Mouse (Mus musculus): ENCODE measurements around the gene Gpha2.
A peak's percentile ranks its signal among the peaks of the same experiment; 100 is the strongest.

The Gpha2 gene

DNA sequence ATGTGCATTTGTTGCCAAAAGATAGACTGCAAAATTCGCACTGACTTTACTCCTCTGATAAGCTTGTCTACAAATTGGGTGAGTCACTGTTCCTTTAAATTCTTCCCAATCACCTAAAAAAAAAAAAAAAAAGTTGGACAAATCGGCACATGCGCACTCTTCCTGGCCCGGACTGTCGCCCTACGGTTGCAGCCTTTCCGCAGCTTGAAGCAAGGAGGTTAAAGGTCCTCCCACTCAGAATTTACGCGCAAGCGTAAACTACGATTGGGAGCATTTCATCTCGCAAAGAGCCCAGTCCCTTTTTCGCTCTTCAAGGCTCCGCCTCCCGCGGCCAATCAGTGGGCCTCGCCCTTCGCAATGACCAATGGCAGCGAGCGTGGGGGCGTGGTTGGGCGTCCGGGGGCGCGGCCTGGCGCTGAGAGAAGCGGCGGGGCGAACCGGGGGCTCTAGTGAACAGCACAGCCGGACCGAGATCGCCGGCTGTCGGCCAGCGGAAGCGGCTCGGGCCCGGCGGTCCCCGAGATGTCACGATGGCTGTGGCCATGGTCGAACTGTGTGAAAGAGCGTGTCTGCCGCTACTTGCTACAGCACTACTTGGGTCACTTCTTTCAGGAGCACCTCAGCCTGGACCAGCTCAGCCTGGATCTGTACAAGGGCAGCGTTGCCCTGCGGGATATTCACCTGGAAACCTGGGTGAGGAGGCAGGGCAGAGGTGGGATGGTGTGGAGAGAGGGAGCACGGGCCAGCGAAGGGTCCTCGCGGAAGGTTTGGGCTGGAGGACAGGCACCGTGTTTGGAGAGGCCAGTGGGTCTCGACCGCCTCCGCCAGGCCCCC lies 15.3 kb downstream of the Gpha2 start, which contains the start of gene Atg2a:
Gene Atg2a (plus strand): TSS at position 395 of the 834 bp plus-strand sequence.
- DNase-seq (ENCODE audit: low spot score in 2 of 2), result peak; percentile 97 to 98

DNA sequence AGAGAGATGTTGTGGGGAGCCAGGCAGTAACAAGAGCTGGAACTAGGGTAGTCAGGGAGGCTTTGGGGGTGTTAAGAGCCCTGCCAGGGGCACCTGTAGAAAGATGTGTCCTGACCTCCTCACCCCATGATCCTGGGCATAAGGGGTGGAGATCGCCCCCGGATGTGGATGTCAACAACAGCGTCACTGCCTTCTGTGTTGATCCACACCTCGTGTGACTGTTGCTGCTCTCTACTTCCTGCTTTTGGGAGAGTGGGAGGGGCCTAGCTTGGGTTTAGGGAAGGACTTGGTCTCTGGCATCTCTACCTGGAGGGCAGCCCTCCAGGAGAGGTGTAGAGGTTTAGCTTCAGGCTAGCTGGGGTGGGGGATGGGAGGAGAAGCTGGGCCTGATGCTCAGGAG lies 16.1 kb downstream of the Gpha2 start:
- DNase-seq (ENCODE audit: low spot score in 2 of 2), result peak in 1 of 2 experiments; percentile 27

DNA sequence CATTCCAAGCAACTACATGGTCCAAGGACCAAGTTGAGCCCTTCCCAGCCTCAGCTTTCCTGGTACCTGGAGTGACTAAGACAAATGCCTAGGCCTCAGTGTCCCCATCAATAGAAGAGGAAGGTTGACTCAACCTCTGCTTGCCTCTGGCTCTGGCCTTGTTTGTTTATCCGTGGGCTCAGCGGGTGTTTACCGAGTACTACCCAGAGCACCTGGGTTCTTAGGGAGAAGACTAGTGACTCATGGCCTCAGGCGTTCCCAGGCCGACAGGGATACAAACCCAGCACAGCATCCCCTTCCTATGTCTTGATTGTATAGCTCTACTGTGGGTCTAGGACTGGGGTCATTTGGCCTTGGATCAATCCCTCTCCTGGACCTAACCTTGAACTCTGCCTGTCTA lies 17.0 kb downstream of the Gpha2 start:
- no peak for DNase-seq (ENCODE audit: low spot score in 2 of 2)

DNA sequence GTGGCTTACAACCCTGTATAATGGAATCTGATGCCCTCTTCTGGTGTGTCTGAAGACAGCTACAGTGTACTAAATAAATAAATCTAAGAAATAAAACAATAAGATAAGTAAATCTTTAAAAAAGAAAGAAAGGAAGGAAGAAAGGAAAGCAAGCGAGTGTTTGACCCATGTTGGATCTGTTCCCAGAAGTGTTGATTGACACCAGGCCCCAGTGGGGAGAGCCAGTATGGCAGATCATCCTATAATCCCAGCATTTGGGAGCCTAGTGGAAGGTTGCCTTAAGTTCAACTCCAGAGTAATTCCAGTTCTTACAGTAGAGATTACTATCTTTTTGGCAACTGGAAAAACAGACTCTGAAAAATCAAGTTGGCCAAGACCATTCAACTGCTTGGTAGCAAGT lies 19.6 kb downstream of the Gpha2 start:
- no peak for DNase-seq (ENCODE audit: low spot score in 2 of 2)

DNA sequence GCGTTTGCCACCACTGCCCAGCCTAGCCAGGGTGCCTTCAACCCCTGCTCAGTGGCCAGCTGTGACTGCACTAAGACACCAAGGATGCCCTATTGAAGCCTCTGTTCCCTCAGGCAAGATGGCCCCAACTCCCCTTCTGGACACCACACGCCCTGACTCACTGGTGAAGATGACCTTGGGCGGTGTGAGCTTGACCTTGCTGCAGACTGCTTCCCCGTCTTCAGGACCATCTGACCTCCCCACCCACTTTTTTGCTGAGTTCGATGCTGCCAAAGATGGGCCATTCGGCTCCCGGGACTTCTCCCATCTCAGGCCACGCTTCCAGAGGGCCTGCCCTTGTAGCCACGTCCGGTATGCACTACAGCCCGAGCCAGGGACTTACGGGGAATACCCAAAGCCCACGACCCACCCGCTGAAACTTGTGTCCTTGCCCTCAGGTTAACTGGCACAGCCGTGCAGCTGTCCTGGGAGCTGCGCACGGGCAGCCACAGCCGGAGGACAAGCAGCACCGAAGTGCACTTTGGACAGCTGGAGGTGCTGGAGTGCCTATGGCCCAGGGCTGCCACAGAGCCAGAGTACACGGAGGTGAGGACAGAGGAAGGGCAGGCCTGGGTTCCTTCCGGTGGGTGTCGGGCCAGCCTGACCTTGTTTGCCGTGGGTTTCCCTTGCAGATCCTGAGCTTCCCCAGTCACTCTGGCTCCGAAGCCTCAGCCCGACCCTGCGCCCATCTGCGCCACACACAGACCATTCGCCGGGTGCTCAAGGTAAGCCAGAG lies 21.5 kb downstream of the Gpha2 start:
- DNase-seq (ENCODE audit: low spot score in 2 of 2), result no peak

DNA sequence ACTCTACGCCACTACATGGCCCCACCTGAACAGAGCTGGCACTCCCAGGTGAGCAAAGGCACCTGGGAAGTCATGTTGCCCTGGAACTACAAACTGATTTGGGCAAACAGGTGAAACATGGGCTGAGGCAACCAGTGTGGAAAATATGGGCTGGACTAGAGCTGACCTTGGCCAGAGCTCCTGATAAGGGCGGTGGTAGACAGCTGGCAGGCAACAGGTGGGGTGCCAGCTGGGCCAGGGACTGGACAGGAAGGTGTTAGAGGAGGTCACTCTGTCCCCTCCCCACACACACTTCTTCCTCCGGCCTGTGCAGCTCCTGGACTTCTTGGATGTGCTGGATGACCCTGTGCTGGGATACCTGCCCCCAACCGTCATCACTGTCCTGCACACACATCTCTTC lies 26.8 kb downstream of the Gpha2 start:
- DNase-seq (ENCODE audit: low spot score in 2 of 2), result no peak

DNA sequence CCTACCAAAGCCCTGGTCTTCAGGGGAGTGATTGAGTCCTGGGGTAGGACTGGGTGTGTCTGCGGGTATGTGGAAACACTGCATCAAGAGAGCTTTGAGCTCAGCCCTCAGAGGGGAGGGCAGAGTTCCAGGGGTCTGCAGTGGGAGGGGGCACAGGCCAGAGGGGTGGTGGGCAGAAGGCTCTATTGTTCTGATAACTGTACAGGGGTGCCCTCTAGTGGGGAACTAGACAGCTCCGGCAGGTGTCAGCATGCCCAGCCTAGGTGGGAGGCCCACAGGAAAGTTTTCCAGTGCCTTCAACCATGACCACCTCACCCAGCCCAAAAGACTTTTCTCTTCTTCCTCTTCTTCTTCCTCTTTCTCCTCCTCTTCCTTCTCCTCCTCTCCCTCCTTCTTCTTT lies 34.2 kb downstream of the Gpha2 start:
- no peak for DNase-seq (ENCODE audit: low spot score in 2 of 2)

DNA sequence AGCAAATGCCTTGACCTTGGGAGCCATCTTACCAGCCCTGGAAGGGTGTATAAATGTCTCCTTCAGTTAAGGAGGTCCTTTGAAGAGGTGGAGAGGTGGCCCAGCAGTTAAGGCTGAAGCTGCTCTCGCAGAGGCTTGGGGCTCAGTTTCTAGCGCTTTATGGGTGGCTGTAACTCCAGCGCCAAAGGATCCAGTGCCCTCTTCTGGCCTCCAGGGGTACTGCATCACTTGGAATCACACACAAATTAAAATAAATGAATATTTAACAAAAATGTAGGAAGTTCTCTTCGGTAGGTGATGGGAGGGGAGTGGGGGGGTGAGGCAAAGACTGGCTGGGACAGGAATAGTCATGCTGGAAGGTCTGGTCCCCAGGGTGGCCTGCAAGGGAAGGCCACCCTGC lies 34.8 kb downstream of the Gpha2 start:
- no peak for DNase-seq (ENCODE audit: low spot score in 2 of 2)

DNA sequence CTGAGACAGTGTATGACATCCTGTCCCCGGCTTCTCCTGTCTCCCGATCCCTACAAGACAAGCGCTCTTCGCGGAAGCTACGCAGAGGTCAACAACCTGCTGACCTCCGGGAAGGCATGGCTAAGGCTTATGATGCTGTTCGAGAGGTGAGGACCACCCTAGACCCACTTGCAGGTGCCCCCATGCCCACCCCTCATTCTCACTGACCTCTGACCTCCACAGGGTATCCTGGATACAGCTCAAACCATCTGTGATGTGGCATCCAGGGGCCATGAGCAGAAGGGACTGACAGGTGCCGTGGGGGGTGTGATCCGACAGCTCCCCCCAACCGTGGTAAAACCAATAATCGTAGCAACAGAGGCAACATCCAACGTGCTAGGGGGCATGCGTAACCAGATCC lies 35.2 kb downstream of the Gpha2 start:
- DNase-seq (ENCODE audit: low spot score in 2 of 2), result no peak

DNA sequence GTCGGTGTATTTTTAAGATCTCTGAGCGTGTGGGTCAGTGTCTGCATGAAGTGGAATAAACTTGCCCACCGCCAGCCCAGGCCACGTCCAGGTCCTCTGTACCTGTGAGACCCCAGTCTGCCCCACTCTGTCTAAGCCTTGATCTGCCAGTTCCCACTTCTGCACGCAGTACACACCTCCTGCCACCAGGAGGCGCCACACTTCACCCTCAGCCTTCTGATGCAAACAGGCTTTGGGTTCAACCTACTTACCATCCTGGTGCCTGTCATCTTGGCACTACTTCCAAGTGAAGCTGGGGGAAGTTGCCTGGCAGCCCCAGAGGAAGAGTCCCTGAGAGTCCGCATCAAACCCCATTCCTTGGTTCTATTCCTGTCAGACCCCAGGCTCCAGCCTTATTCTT lies 36.0 kb downstream of the Gpha2 start:
- peak in 1 of 2 experiments; percentile 63 for DNase-seq (ENCODE audit: low spot score in 2 of 2)

DNA sequence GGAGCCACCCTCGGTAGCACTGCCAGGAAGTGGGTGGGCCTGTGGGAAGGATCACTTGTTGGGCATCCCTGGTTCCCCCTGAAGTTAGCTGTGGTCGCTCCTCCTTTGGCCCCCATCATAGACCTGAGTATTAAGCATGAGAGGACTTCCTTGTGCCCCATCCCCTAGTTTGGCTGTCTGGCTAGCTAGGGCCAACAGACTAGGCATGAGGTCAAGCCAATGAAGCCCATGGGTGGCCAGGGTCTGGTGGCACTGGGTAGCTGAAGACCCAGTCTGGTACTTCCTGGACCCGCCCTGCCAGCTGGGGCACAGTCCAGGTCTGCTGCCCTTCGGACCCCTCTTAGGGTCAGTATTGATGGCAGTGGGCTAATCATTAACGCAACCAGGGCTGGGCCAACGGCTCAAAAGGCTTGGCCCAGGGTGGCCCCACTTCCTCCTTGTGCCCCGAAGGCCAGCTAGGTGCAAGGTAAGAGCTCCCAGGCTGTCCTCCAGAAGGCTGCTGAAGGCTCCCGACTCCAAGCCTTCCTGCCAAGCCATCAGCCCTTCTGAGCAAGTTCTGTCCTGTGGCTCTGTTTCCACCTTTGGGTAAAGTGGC lies 36.8 kb downstream of the Gpha2 start:
- DNase-seq (ENCODE audit: low spot score in 2 of 2), result no peak

DNA sequence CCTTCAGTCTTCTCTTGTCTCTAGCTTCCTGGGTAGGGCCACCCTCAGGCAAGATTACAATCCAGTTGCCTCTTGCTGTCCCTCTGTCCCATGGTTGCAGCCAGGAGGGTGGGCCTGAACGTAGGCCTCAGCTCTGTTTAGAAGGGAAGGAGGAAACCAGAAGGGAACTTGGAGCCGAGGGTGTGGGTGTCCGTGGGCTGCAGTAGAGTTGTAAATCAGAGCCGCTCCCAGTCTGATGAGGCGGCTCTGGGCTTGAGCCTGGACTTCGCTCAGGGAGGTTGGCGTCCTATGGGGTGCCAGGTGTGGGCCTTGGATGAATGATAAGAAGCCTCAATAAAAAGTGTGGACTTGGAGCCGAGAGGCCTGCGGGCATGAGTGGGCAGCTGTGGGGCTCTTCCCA lies 38.0 kb downstream of the Gpha2 start:
- peak in 1 of 2 experiments; percentile 39 for DNase-seq (ENCODE audit: low spot score in 2 of 2)

DNA sequence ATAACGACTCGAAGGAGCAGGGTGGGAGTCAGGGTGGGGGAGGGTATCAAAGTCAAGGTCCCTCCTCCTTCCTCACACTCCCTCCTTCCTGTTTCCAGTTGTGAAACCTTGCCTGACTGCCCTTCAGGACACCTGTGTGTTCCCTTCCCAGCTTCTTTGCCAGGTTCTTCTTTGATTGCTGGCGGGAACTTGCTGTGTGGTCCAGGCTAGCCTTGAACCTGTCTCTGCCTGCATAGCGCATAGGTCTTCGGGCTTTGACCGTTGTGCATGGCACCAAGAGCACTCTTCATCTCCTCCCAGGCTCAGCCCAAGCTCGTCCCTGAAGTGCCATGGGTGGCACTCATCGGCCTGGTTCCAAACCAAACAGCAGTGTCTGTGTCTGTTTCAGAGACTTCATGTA lies 38.8 kb downstream of the Gpha2 start:
- DNase-seq (ENCODE audit: low spot score in 2 of 2), result no peak

DNA sequence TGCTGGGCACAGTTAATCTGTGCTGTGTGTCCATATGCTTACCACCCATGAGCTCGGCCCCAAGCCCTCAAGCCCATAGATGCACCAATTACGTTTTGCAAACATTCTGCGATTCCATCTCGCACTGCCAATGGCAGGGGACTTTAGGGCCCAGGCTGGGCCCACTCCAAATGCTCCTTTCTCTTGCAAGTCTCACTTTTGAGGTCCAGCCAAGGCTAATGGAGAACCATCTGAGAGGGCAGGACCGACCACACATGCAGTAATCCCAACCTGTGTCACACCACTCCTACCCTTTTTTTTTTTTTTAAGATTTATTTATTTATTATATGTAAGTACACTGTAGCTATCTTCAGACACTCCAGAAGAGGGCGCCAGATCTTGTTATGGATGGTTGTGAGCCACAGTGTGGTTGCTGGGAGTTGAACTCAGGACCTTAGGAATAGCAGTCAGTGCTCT lies 39.6 kb downstream of the Gpha2 start:
- no peak for DNase-seq (ENCODE audit: low spot score in 2 of 2)

DNA sequence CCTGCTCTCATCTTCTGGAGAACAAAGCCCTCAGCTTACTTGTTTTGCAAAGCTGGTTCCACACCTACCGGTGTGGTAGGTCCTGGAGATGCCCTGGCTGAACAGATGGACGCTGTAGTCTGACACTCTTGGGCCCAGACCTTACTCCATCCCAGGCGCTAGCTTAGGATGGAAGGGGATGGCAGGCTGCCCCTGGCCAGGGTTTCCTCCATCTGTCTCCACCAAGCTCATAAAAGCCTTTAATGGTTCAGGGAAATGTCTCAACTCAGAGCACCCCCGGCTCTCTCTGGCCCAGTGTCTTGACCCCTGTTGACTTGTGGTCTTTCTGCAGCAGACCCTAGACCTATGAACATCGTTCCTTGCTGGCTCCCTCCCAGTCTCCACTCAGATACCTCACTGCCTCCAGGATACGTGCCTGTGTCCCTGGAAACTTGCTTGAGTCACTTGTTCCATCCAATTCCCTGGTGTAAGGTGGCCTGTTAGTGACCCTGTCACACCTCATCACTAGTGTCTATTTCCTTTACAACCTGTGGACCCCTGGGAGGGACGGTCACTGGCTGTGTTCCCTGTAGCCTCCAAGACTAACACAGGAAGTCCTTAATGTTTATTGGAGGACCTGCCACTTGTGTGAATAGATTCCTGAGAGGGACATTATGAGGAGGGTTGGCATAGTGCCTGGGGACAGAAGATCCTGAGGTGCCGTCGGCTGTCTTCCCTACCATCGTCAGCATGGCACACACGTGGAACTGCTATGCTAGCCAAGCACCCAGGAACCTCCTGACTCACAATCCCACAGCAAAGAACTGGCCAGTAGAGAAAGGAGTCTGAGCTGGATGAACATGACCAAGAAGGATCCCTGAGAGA lies 41.4 kb downstream of the Gpha2 start:
- no peak for DNase-seq (ENCODE audit: low spot score in 2 of 2)

DNA sequence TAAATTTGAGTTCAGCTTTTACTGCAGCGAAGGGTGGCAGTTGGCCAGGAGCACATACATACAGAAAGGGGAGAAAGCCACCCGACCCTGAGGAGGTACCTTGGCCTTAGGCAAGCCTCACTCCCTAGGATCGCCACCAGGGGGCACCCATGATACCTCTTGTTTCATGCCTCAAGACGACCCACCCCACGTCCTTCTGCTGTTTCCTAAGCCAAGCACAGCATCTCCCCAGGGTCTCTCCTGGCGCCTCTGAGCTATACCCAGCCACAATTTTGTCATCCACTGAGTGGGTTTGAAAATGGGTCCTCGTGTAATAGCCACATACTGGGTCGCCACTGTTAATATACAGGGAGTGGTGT lies 42.0 kb downstream of the Gpha2 start:
- peak in 1 of 2 experiments; percentile 88 for DNase-seq (ENCODE audit: low spot score in 2 of 2)

DNA sequence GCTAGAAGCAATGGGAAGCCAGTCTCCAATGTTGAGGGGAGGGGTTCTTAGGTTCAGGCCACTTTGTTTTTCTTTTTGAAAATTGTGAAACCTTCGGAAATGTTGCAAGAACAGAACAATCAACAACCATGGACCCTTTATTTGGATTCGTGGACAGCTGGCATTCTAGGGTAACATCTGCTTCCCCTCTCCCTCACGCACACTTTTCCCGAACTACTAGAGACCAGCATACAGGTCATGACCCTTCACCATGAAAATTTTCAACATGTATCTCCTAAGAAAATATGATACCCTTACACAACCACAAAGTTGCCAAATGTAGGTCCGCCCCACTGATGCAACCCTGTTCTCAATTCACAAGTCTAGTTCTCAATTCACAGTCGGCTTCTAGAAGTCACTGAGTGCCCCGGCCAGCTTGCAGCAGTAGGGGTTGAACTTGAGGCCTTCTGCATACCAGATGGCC lies 42.5 kb downstream of the Gpha2 start:
- no peak for DNase-seq (ENCODE audit: low spot score in 2 of 2)

DNA sequence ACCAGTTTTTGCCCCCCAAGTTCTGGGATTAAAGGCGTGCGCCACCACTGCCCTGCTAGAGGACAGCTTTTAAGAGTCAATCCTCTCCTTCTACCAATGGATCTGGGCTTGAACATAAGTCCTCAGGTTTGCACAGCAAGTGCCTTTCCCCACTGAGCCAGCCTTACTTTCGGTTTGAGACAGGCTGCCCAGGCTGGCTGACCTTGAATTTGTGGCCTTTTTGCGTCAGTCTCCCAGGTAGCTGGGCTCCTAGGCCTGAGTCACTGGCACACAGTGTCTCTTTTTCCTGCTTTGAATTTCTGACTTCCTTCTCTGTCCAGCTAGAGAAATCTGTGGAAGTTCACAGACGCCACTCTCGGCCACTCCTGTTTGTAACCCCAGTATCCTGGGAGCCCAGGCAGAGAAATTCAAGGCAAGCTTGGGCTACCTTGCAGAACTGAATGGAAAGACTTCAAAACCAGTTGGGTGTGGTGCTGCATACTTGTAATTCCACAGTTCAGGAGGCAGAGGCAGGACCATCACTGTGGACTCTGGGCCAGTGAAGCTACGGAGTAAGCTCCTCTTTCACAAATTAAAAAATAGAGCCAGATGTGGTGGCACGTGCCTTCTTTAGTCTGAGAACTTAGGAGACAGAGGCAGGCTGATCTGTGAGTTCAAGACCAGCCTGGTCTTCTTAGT lies 43.8 kb downstream of the Gpha2 start:
- no peak for DNase-seq (ENCODE audit: low spot score in 2 of 2)

DNA sequence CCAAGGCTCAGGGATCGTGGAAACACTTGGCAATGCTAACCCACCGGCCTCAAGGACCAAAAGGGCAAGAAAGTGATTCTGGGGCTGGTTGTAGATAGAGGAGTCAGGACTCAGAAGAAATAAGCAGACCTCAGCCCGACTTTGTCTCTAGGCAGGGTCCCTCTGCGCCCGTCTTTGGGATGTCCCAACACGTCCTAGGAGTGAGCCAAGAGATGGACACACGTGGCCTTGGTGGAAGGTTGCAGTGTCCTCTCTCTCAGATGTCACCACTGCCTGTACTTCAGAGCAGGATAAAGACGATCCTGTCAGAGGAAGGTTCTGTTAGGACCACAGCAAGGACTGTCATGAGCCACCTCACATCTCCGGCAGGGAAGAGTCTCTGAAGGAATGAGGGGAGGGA lies 44.5 kb downstream of the Gpha2 start:
- DNase-seq (ENCODE audit: low spot score in 2 of 2), result no peak

DNA sequence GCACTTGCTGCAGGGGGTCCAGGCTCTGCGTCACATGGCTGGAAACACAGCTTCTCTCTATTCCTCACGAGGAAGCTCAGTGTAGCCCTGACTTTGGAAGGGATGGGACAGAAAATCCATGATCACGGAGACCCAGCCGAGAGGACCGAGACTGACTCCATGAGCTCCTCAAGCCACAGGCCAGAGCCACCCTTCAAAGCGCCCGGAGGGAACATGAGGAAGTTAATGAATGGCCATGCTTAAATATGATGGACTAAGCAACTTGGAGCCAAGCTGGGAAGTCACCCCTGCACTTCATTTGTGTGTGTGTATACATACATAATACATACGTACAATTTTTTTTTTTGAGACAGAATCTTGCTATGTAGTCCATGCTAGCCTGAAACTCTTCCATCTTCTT lies 45.0 kb downstream of the Gpha2 start:
- no peak for DNase-seq (ENCODE audit: low spot score in 2 of 2)

DNA sequence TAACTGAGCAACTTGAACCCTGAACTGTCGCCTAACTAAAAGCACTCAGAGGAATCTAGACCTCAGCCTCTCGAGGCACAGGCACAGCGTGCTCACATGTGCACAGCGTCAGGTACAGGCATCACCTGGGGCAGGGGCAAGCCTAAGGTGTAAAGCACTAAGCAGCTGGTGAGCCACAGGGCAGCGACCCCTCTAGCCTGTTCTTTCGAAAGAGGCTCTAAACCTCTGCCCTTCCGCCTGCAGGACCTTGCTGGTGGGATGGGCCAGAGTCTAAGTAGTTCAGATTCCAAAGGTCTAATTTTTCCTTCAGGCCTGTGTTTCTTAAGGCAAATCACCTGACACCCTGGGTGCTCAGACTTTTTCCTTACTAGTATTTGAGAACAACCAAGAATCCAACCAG lies 45.9 kb downstream of the Gpha2 start:
- no peak for DNase-seq (ENCODE audit: low spot score in 2 of 2)
